In genomic region chr3:89384331-89385076, GRCm38 (mm10) we compare ENCODE assay signal across 12 mouse cellular contexts. TPM values are rescaled to one million over a fixed set of nuclear protein-coding genes. Genes with fewer than 3 reads are reported as not detected.
DNase-seq lines count a peak whose midpoint lies in the region; ATAC-seq and TF ChIP-seq lines count a peak whose summit lies in the region.
"Had no signal": no experiment of that assay in that cellular context is flagged by ENCODE, and none has a peak within 500 bp of the region (broad histone marks: within the 10 kb centered on the region; RNA-seq: fewer than 3 reads in every experiment).

No protein-coding gene starts in this region.

- ATAC-seq in forebrain, embryonic 12.5 days (ENCODE audit: low FRiP score): no peak
- no peak for ATAC-seq in forebrain, postnatal 0 days
- no peak for ATAC-seq in lung, postnatal 0 days
- no peak for ATAC-seq in embryonic facial prominence, embryonic 13.5 days (ENCODE audit: insufficient number of reproducible peaks, insufficient read depth, low FRiP score, low TSS enrichment, low read depth)

- DNase-seq in forebrain, postnatal 0 days: no peak
- DNase-seq in lung, postnatal 0 days (ENCODE audit: low spot score): no peak
- no peak for DNase-seq in lung, postnatal 36 days
- peak; percentile 66 for DNase-seq in retina, postnatal 7 days (ENCODE audit: low read depth, low spot score)
- DNase-seq in heart, postnatal 25 days (ENCODE audit: low spot score): no peak
- DNase-seq in testis, postnatal 14 days (ENCODE audit: low spot score): no peak
- DNase-seq: cerebellum, adult 11 months; kidney, adult 8-10 months had no signal

- TF ChIP-seq CTCF in forebrain, postnatal 0 days (IDR thresholded peaks at IDR 0.05; ENCODE audit: low read depth): no peak
- no peak for TF ChIP-seq CTCF in lung, postnatal 0 days (IDR thresholded peaks at IDR 0.05)

- H3K9me3 ChIP-seq in forebrain, embryonic 12.5 days: no peaks in the 10 kb centered on the region
- H3K9me3 ChIP-seq in forebrain, postnatal 0 days (ENCODE audit: low read length): no peaks in the 10 kb centered on the region
- H3K9me3 ChIP-seq in lung, postnatal 0 days (ENCODE audit: low read length): no peaks in the 10 kb centered on the region
- no peaks in the 10 kb centered on the region for H3K9me3 ChIP-seq in embryonic facial prominence, embryonic 13.5 days

- WGBS in forebrain, embryonic 12.5 days: 51% methylated on average over 11 of the region's 12 CpGs
- WGBS in forebrain, postnatal 0 days: 54% methylated on average over 12 of the region's 12 CpGs
- 52% methylated on average over 9 of the region's 12 CpGs for WGBS in lung, postnatal 0 days
- 56% methylated on average over 10 of the region's 12 CpGs for WGBS in embryonic facial prominence, embryonic 13.5 days

- intact Hi-C loops in heart, postnatal 25 days (cut with DNase I): no loop called here

- no peak overlapping the region for H3K4me3 ChIP-seq in forebrain, embryonic 12.5 days (replicated peaks)
- H3K4me3 ChIP-seq in forebrain, postnatal 0 days (ENCODE audit: low read depth, low read length): no peak overlapping the region
- no peak overlapping the region for H3K4me3 ChIP-seq in lung, postnatal 0 days (ENCODE audit: low read depth, low read length)
- H3K4me3 ChIP-seq in embryonic facial prominence, embryonic 13.5 days: no peak overlapping the region
- H3K4me3 ChIP-seq: erythroblast, embryonic 14.5 days; left cerebral cortex, adult 2 months had no signal

- H3K27ac ChIP-seq in forebrain, embryonic 12.5 days: no peak overlapping the region
- no peak overlapping the region for H3K27ac ChIP-seq in forebrain, postnatal 0 days (ENCODE audit: low read depth, low read length)
- H3K27ac ChIP-seq in lung, postnatal 0 days (ENCODE audit: low read length): 0 out of 2 replicates have a peak overlapping the region, but pooled peaks have one; percentile 51
- peak overlapping the region; percentile 57 for H3K27ac ChIP-seq in embryonic facial prominence, embryonic 13.5 days
- H3K27ac ChIP-seq: left cerebral cortex, adult 2 months had no signal

- TF ChIP-seq EP300 in lung, postnatal 0 days (IDR thresholded peaks at IDR 0.05): no peak

- H3K27me3 ChIP-seq in forebrain, embryonic 12.5 days: peaks cover 3% of the 10 kb centered on the region; the same call in 1 of the 2 replicates
- no peaks in the 10 kb centered on the region for H3K27me3 ChIP-seq in forebrain, postnatal 0 days (ENCODE audit: insufficient read depth, low read length)
- no peaks in the 10 kb centered on the region for H3K27me3 ChIP-seq in lung, postnatal 0 days (replicated peaks; ENCODE audit: insufficient read depth, low read length)
- no peaks in the 10 kb centered on the region for H3K27me3 ChIP-seq in embryonic facial prominence, embryonic 13.5 days

- peaks cover 14% of the 10 kb centered on the region for H3K4me1 ChIP-seq in forebrain, embryonic 12.5 days
- H3K4me1 ChIP-seq in forebrain, postnatal 0 days (ENCODE audit: insufficient read depth): no peaks in the 10 kb centered on the region
- peaks cover 10% of the 10 kb centered on the region; the same call in 1 of the 2 replicates for H3K4me1 ChIP-seq in lung, postnatal 0 days (ENCODE audit: insufficient read depth, low read depth, low read length)
- peaks cover 34% of the 10 kb centered on the region for H3K4me1 ChIP-seq in embryonic facial prominence, embryonic 13.5 days

- no peak overlapping the region for H3K4me2 ChIP-seq in forebrain, embryonic 12.5 days
- no peak overlapping the region for H3K4me2 ChIP-seq in forebrain, postnatal 0 days (ENCODE audit: low read depth)
- H3K4me2 ChIP-seq in lung, postnatal 0 days (replicated peaks; ENCODE audit: low read depth, low read length): 0 out of 2 replicates have a peak overlapping the region, but pooled peaks have one; percentile 8
- peak overlapping the region; percentile 9; the same call in 1 of the 2 replicates for H3K4me2 ChIP-seq in embryonic facial prominence, embryonic 13.5 days

- H3K9ac ChIP-seq in forebrain, embryonic 12.5 days: peak overlapping the region; percentile 26; the same call in 1 of the 2 replicates
- H3K9ac ChIP-seq in forebrain, postnatal 0 days: no peak overlapping the region
- no peak overlapping the region for H3K9ac ChIP-seq in lung, postnatal 0 days (replicated peaks; ENCODE audit: low read depth)
- 0 out of 2 replicates have a peak overlapping the region, but pooled peaks have one; percentile 27 for H3K9ac ChIP-seq in embryonic facial prominence, embryonic 13.5 days

- H3K36me3 ChIP-seq in forebrain, embryonic 12.5 days (replicated peaks): no peaks in the 10 kb centered on the region
- no peaks in the 10 kb centered on the region for H3K36me3 ChIP-seq in forebrain, postnatal 0 days (ENCODE audit: insufficient read depth)
- H3K36me3 ChIP-seq in lung, postnatal 0 days (ENCODE audit: insufficient read depth, low read length): peaks cover 8% of the 10 kb centered on the region; the same call in 1 of the 2 replicates
- H3K36me3 ChIP-seq in embryonic facial prominence, embryonic 13.5 days: peaks cover 5% of the 10 kb centered on the region; the same call in 1 of the 2 replicates

RNA-seq across cellular contexts. Expression of gene Zbtb7b, which starts 10.1 kb away (rescaled TPM):
- polyA plus RNA-seq in forebrain, embryonic 12.5 days (2016; fragmentation: Nextera tagmentation; extraction: Ambion mirVana): 0.45 and 0.62 TPM in 2 replicates
- 2.1 and 4.9 TPM in 2 replicates for total RNA-seq in forebrain, postnatal 0 days (2014; rRNA removed)
- 0.33 and 0.75 TPM in 2 replicates for polyA plus RNA-seq in forebrain, postnatal 0 days (2015; fragmentation: Nextera tagmentation; extraction: Ambion mirVana)
- 6.4 and 7.3 TPM in 2 replicates for polyA plus RNA-seq in lung, postnatal 0 days (2015; fragmentation: Nextera tagmentation; extraction: Ambion mirVana)
- polyA plus RNA-seq in embryonic facial prominence, embryonic 13.5 days (2015; fragmentation: Nextera tagmentation; extraction: Ambion mirVana): 1.7 and 2.1 TPM in 2 replicates
- 10 to 100 TPM; 20.6 to 25.1 TPM for total RNA-seq in heart, postnatal 25 days (2021)

RNA-seq across cellular contexts. Expression of gene Lenep, which starts 18.1 kb away (rescaled TPM):
- polyA plus RNA-seq in forebrain, embryonic 12.5 days (2016; fragmentation: Nextera tagmentation; extraction: Ambion mirVana): 0.24 and 2.0 TPM in 2 replicates
- 4.2 TPM in 1 of 2 replicates, not detected in the other for total RNA-seq in forebrain, postnatal 0 days (2014; rRNA removed)
- polyA plus RNA-seq in forebrain, postnatal 0 days (2015; fragmentation: Nextera tagmentation; extraction: Ambion mirVana): 0.40 TPM in 1 of 2 replicates, not detected in the other
- not detected in 2 replicates for polyA plus RNA-seq in lung, postnatal 0 days (2015; fragmentation: Nextera tagmentation; extraction: Ambion mirVana)
- polyA plus RNA-seq in embryonic facial prominence, embryonic 13.5 days (2015; fragmentation: Nextera tagmentation; extraction: Ambion mirVana): not detected in 2 replicates
- total RNA-seq in heart, postnatal 25 days (2021): under 1 TPM; 0.23 to 0.59 TPM

RNA-seq across cellular contexts. Expression of gene Dcst1, which starts 19.5 kb away (rescaled TPM):
- polyA plus RNA-seq in forebrain, embryonic 12.5 days (2016; fragmentation: Nextera tagmentation; extraction: Ambion mirVana): 0.36 and 0.54 TPM in 2 replicates
- 0.15 TPM in 1 of 2 replicates, not detected in the other for total RNA-seq in forebrain, postnatal 0 days (2014; rRNA removed)
- 0.89 and 1.3 TPM in 2 replicates for polyA plus RNA-seq in forebrain, postnatal 0 days (2015; fragmentation: Nextera tagmentation; extraction: Ambion mirVana)
- 0.11 and 0.38 TPM in 2 replicates for polyA plus RNA-seq in lung, postnatal 0 days (2015; fragmentation: Nextera tagmentation; extraction: Ambion mirVana)
- 0.44 and 0.85 TPM in 2 replicates for polyA plus RNA-seq in embryonic facial prominence, embryonic 13.5 days (2015; fragmentation: Nextera tagmentation; extraction: Ambion mirVana)
- not detected for total RNA-seq in heart, postnatal 25 days (2021)
- polyA plus RNA-seq: erythroblast, embryonic 14.5 days had no signal

RNA-seq across cellular contexts. Expression of gene Dcst2, which starts 22.7 kb away (rescaled TPM):
- 0.13 and 0.22 TPM in 2 replicates for polyA plus RNA-seq in forebrain, embryonic 12.5 days (2016; fragmentation: Nextera tagmentation; extraction: Ambion mirVana)
- total RNA-seq in forebrain, postnatal 0 days (2014; rRNA removed): 0.19 and 0.46 TPM in 2 replicates
- 0.43 and 0.56 TPM in 2 replicates for polyA plus RNA-seq in forebrain, postnatal 0 days (2015; fragmentation: Nextera tagmentation; extraction: Ambion mirVana)
- polyA plus RNA-seq in lung, postnatal 0 days (2015; fragmentation: Nextera tagmentation; extraction: Ambion mirVana): 0.16 and 0.25 TPM in 2 replicates
- polyA plus RNA-seq in embryonic facial prominence, embryonic 13.5 days (2015; fragmentation: Nextera tagmentation; extraction: Ambion mirVana): 0.18 and 0.38 TPM in 2 replicates
- total RNA-seq in heart, postnatal 25 days (2021): not detected
- polyA plus RNA-seq: erythroblast, embryonic 14.5 days had no signal

RNA-seq across cellular contexts. Expression of gene Flad1, which starts 27.2 kb away (rescaled TPM):
- 32.2 and 33.1 TPM in 2 replicates for polyA plus RNA-seq in forebrain, embryonic 12.5 days (2016; fragmentation: Nextera tagmentation; extraction: Ambion mirVana)
- total RNA-seq in forebrain, postnatal 0 days (2014; rRNA removed): 25.6 and 34.9 TPM in 2 replicates
- 30.9 and 31.5 TPM in 2 replicates for polyA plus RNA-seq in forebrain, postnatal 0 days (2015; fragmentation: Nextera tagmentation; extraction: Ambion mirVana)
- 17.9 and 18.2 TPM in 2 replicates for polyA plus RNA-seq in lung, postnatal 0 days (2015; fragmentation: Nextera tagmentation; extraction: Ambion mirVana)
- 29.4 and 29.5 TPM in 2 replicates for polyA plus RNA-seq in embryonic facial prominence, embryonic 13.5 days (2015; fragmentation: Nextera tagmentation; extraction: Ambion mirVana)
- total RNA-seq in heart, postnatal 25 days (2021): 10 to 100 TPM; 57.5 to 60.8 TPM

Comparison
In these comparisons a context has a peak if more than half of its experiments do, and no peak if none do; other contexts are left out.
1. H3K9ac ChIP-seq: peak in forebrain, embryonic 12.5 days (single experiment) and embryonic facial prominence, embryonic 13.5 days (single experiment); none in forebrain, postnatal 0 days (single experiment) and lung, postnatal 0 days (single experiment).
2. H3K27ac ChIP-seq: peak in lung, postnatal 0 days (single experiment) and embryonic facial prominence, embryonic 13.5 days (single experiment); none in forebrain, embryonic 12.5 days (single experiment) and forebrain, postnatal 0 days (single experiment).
3. H3K4me2 ChIP-seq: peak in lung, postnatal 0 days (single experiment) and embryonic facial prominence, embryonic 13.5 days (single experiment); none in forebrain, embryonic 12.5 days (single experiment) and forebrain, postnatal 0 days (single experiment).